Mouse (Mus musculus): ENCODE measurements around the gene Crlf3. TPM values are rescaled to one million over a fixed set of nuclear protein-coding genes. Genes with fewer than 3 reads are reported as not detected.
"Not testable (repeated sequence)": the region's sequence is repeated elsewhere in the genome, so short reads cannot be mapped to it uniquely, and the experiment has no call there.

The Crlf3 gene
- total and polyA plus RNA-seq, 3 experiments, result 106 to 152 (median 114) TPM

DNA sequence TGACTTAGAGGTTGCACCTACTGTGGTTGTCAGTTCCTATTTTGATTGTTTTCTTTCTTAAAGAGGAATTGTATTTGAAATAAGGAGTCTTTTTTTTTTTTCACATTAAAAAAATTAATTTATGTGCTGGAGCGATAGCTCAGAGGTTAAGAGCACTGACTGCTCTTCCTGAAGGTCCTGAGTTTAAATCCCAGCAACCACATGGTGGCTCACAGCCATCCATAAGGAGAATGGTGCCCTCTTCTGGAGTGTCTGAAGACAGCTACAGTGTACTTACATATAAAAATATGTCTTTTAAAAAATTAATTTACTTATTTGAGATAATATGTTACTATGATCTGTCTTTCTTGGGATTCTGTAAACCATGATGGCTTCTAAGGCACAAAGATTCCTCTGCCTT lies 61.0 kb downstream of the Crlf3 start:
- Histone ChIP-seq H3K4me3 (replicated peaks in 1 of 3; ENCODE audit: low read depth in 2 of 3, low read length in 2 of 3, poor library complexity in 1 of 3) (no peak overlapping the region), H3K36me3 (replicated peaks in 1 of 2; ENCODE audit: control insufficient read depth in 1 of 2, insufficient read depth in 1 of 2, low read length in 1 of 2) (peaks cover 47 to 94% of the 10 kb centered on the region in 2 experiments), H3K27me3 (replicated peaks) (no peaks in the 10 kb centered on the region), H3K27ac (ENCODE audit: insufficient read depth, low read depth) (no peak overlapping the region; the same call in 1 of the 2 replicates), H3K9ac (ENCODE audit: insufficient read depth, low read depth) (no peak overlapping the region), H3K9me3 (replicated peaks; ENCODE audit: low read length) (no peaks in the 10 kb centered on the region), H3K4me2 (ENCODE audit: insufficient read depth, low read depth, poor library complexity, severe bottlenecking) (no peak overlapping the region), H3K79me2 (replicated peaks; ENCODE audit: control insufficient read depth, extremely low read depth, insufficient read depth, poor library complexity, severe bottlenecking) (peaks cover 11% of the 10 kb centered on the region), H3K4me1 (ENCODE audit: control insufficient read depth in 1 of 2, insufficient read depth in 2 of 2) (no peaks in the 10 kb centered on the region)
- dilution Hi-C loops (cut with MboI; ENCODE audit: extremely low pct_ligation_motif_present, extremely low pct_unique_long_range_greater_than_20kb, low sequenced_read_pairs) (no loop called here), in situ Hi-C loops (cut with MboI; ENCODE audit: low pct_ligation_motif_present, low pct_unique_long_range_greater_than_20kb, low sequenced_read_pairs) (no loop called here)
- no peak for DNase-seq (ENCODE audit: extremely low read depth)
- 0 out of 2 replicates have a peak, but pooled peaks have one; percentile 8 for TF ChIP-seq POLR2A (IDR thresholded peaks at IDR 0.05; ENCODE audit: low read depth, low read length)
- TF ChIP-seq ZC3H11A (IDR thresholded peaks at IDR 0.05; ENCODE audit: low read depth, low read length), result no peak
- peak; percentile 19; the same call in 1 of the 2 replicates for TF ChIP-seq ZMIZ1 (IDR thresholded peaks at IDR 0.05; ENCODE audit: low read depth, low read length)
- TF ChIP-seq POLR2AphosphoS2 (IDR thresholded peaks at IDR 0.05; ENCODE audit: low read depth, low read length), result no peak
- no peak for TF ChIP-seq USF2 (conservative IDR thresholded peaks at IDR 0.05; ENCODE audit: low read depth, low read length)
- 0 out of 2 replicates have a peak, but pooled peaks have one; percentile 24 for TF ChIP-seq SIN3A (IDR thresholded peaks at IDR 0.05; ENCODE audit: low read length)
- TF ChIP-seq GABPA (IDR thresholded peaks at IDR 0.05; ENCODE audit: insufficient replicate concordance, low read depth, low read length), result no peak
- TF ChIP-seq CTCF (conservative IDR thresholded peaks at IDR 0.05 in 1 of 2, IDR thresholded peaks at IDR 0.05 in 1 of 2; ENCODE audit: low read depth in 2 of 2, low read length in 2 of 2), result peak in 1 of 2 experiments; percentile 53; a peak in 2 of 4 replicates
- no peak for TF ChIP-seq MXI1 (IDR thresholded peaks at IDR 0.05; ENCODE audit: low read depth, low read length)
- TF ChIP-seq MYC (IDR thresholded peaks at IDR 0.05; ENCODE audit: low read depth, low read length), result peak; percentile 64; the same call in 1 of the 2 replicates

DNA sequence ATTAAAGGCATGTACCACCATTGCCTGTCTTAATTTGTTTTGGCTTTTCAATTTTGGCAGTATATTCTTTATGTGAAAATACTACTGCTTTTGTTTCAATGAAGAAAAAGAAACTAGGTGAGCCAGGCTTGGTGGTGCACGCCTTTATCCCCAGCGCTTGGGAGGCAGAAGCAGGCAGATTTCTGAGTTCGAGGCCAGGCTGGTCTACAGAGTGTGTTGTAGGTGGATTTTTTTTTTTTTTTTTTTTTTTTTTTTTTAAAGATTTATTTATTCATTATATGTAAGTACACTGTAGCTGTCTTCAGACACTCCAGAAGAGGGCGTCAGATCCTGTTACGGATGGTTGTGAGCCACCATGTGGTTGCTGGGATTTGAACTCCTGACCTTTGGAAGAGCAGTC lies 64.3 kb downstream of the Crlf3 start:
- H3K4me3 ChIP-seq (replicated peaks in 1 of 3; ENCODE audit: low read depth in 2 of 3, low read length in 2 of 3, poor library complexity in 1 of 3); in situ Hi-C loops (cut with MboI; ENCODE audit: low pct_ligation_motif_present, low pct_unique_long_range_greater_than_20kb, low sequenced_read_pairs); H3K4me2 ChIP-seq (ENCODE audit: insufficient read depth, low read depth, poor library complexity, severe bottlenecking); H3K9me3 ChIP-seq (replicated peaks; ENCODE audit: low read length); H3K27me3 ChIP-seq (replicated peaks); DNase-seq (ENCODE audit: extremely low read depth); H3K9ac ChIP-seq (ENCODE audit: insufficient read depth, low read depth); H3K79me2 ChIP-seq (replicated peaks; ENCODE audit: control insufficient read depth, extremely low read depth, insufficient read depth, poor library complexity, severe bottlenecking); H3K27ac ChIP-seq (ENCODE audit: insufficient read depth, low read depth); H3K4me1 ChIP-seq (ENCODE audit: control insufficient read depth in 1 of 2, insufficient read depth in 2 of 2); dilution Hi-C loops (cut with MboI; ENCODE audit: extremely low pct_ligation_motif_present, extremely low pct_unique_long_range_greater_than_20kb, low sequenced_read_pairs): not testable (repeated sequence)
- H3K36me3 ChIP-seq (replicated peaks in 1 of 2; ENCODE audit: control insufficient read depth in 1 of 2, insufficient read depth in 1 of 2, low read length in 1 of 2), result peaks cover 52 to 95% of the 10 kb centered on the region in 2 experiments
- TF ChIP-seq ZNF384 (IDR thresholded peaks at IDR 0.05; ENCODE audit: low read depth, low read length), result peak; percentile 18; the same call in 1 of the 2 replicates

Other genes with a start within 250 kb of the Crlf3 start
- gene Utp6, start 118.6 kb downstream of the Crlf3 start, total RNA-seq (2012; rRNA removed), result 78.8 and 103 TPM in 2 replicates
- gene Utp6, start 118.6 kb downstream of the Crlf3 start, total RNA-seq (2014; rRNA removed), result 117 and 122 TPM in 2 replicates
- 148 and 186 TPM in 2 replicates for gene Utp6, start 118.6 kb downstream of the Crlf3 start, polyA plus RNA-seq (2012; ENCODE audit: insufficient read length, low read depth)
- 56.7 and 61.9 TPM in 2 replicates for gene Suz12, start 87.9 kb downstream of the Crlf3 start, total RNA-seq (2012; rRNA removed)
- gene Suz12, start 87.9 kb downstream of the Crlf3 start, total RNA-seq (2014; rRNA removed), result 160 and 171 TPM in 2 replicates
- 106 and 124 TPM in 2 replicates for gene Suz12, start 87.9 kb downstream of the Crlf3 start, polyA plus RNA-seq (2012; ENCODE audit: insufficient read length, low read depth)
- gene Atad5, start 8.4 kb upstream of the Crlf3 start, total RNA-seq (2012; rRNA removed), result 24.0 and 26.4 TPM in 2 replicates
- gene Atad5, start 8.4 kb upstream of the Crlf3 start, total RNA-seq (2014; rRNA removed), result 46.3 and 48.1 TPM in 2 replicates
- gene Atad5, start 8.4 kb upstream of the Crlf3 start, polyA plus RNA-seq (2012; ENCODE audit: insufficient read length, low read depth), result 32.9 and 35.2 TPM in 2 replicates
- gene Tefm, start 61.2 kb upstream of the Crlf3 start, total RNA-seq (2012; rRNA removed), result 34.4 and 36.6 TPM in 2 replicates
- 70.2 and 76.1 TPM in 2 replicates for gene Tefm, start 61.2 kb upstream of the Crlf3 start, total RNA-seq (2014; rRNA removed)
- gene Tefm, start 61.2 kb upstream of the Crlf3 start, polyA plus RNA-seq (2012; ENCODE audit: insufficient read length, low read depth), result 42.1 and 43.9 TPM in 2 replicates
- gene Adap2, start 73.1 kb upstream of the Crlf3 start, total RNA-seq (2012; rRNA removed), result not detected in 2 replicates
- 0.12 TPM in 1 of 2 replicates, not detected in the other for gene Adap2, start 73.1 kb upstream of the Crlf3 start, total RNA-seq (2014; rRNA removed)
- 0.49 and 0.86 TPM in 2 replicates for gene Adap2, start 73.1 kb upstream of the Crlf3 start, polyA plus RNA-seq (2012; ENCODE audit: insufficient read length, low read depth)
- gene Rnf135, start 102.9 kb upstream of the Crlf3 start, total RNA-seq (2012; rRNA removed), result 11.7 and 12.4 TPM in 2 replicates
- gene Rnf135, start 102.9 kb upstream of the Crlf3 start, total RNA-seq (2014; rRNA removed), result 10.9 and 11.1 TPM in 2 replicates
- 9.6 and 11.3 TPM in 2 replicates for gene Rnf135, start 102.9 kb upstream of the Crlf3 start, polyA plus RNA-seq (2012; ENCODE audit: insufficient read length, low read depth)
- 33.1 and 36.3 TPM in 2 replicates for gene Rhot1, start 128.0 kb upstream of the Crlf3 start, total RNA-seq (2012; rRNA removed)
- gene Rhot1, start 128.0 kb upstream of the Crlf3 start, total RNA-seq (2014; rRNA removed), result 73.3 and 83.5 TPM in 2 replicates
- gene Rhot1, start 128.0 kb upstream of the Crlf3 start, polyA plus RNA-seq (2012; ENCODE audit: insufficient read length, low read depth), result 55.3 and 61.0 TPM in 2 replicates
- gene Rhbdl3, start 219.9 kb upstream of the Crlf3 start, total RNA-seq (2012; rRNA removed), result 0.88 and 1.4 TPM in 2 replicates
- 0.34 and 0.46 TPM in 2 replicates for gene Rhbdl3, start 219.9 kb upstream of the Crlf3 start, total RNA-seq (2014; rRNA removed)
- 0.46 and 0.70 TPM in 2 replicates for gene Rhbdl3, start 219.9 kb upstream of the Crlf3 start, polyA plus RNA-seq (2012; ENCODE audit: insufficient read length, low read depth)

Measured in CH12.LX (cell line).